Mouse (Mus musculus) c-Kit-positive CD71-positive TER-119-positive erythroid progenitor cells, embryonic 14.5 days (primary cell): ENCODE measurements at regions not wholly inside any gene's neighbourhood (a gene's known extent, or its start where the extent isn't known, plus 50 kb on each side); places are given as distances from the start of the nearest gene placed in this dataset.
A peak's percentile ranks its signal among the peaks of the same experiment; 100 is the strongest.

Experiments
- DNase-seq: peaks from one replicate; pipeline ENCODE4 v3.0.0-alpha.2; 2013; ENCODE audit warnings: low spot score

GRCm38 (mm10) chr4:84035347-84035746, 510.0 kb downstream of the Ccdc171 start:
- no peak for DNase-seq

DNA sequence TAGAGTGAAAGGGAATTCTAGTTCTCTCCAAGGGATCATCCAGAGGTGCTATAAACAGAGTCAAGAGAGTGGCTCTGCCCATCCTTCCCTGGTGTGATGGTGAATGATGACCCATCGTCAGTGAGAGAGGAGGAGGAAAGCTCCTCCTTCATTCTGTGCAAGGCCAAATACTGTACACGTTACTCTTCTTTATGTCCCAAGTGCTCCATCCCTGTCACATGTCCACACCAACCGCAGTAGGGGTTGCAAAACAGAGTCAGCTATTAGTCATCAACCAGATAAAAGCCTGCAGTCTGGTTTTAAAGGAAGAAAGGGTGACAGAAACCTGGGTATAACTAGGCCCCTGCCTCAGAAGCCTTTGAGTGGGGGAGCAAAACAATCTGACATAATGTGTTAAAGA, 512.2 kb downstream of the Ccdc171 start:
- DNase-seq, result no peak

DNA sequence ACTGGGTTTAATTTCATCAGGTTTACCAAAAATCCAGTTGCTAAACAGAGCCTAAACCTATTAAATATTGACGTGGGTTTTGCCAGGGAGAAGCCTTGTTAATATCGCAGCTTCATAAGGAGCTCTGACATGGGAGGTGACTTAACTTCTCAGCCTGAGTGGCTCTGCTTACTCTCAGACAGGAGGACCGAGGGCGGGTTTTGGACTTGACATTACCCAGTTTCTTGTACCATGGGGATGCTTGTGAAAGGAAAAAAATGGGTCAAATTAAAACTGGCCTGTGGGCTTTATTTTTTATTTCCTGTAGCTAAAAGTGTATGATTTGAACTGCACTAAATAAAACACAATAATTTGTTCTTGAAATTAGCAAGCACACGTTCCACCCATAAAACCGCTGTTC, 524.9 kb downstream of the Ccdc171 start:
- no peak for DNase-seq

GRCm38 (mm10) chr4:84056863-84057502, 531.6 kb downstream of the Ccdc171 start:
- no peak for DNase-seq

- DNase-seq, result no peak
These were observed 534.8 kb downstream of the Ccdc171 start for GRCm38 (mm10) chr4:84060187-84060586.

- no peak for DNase-seq
These were observed 538.4 kb downstream of the Ccdc171 start for GRCm38 (mm10) chr4:84063755-84064154.

- peak; percentile 7 for DNase-seq
These were observed 539.5 kb downstream of the Ccdc171 start for GRCm38 (mm10) chr4:84064614-84065456.

DNA sequence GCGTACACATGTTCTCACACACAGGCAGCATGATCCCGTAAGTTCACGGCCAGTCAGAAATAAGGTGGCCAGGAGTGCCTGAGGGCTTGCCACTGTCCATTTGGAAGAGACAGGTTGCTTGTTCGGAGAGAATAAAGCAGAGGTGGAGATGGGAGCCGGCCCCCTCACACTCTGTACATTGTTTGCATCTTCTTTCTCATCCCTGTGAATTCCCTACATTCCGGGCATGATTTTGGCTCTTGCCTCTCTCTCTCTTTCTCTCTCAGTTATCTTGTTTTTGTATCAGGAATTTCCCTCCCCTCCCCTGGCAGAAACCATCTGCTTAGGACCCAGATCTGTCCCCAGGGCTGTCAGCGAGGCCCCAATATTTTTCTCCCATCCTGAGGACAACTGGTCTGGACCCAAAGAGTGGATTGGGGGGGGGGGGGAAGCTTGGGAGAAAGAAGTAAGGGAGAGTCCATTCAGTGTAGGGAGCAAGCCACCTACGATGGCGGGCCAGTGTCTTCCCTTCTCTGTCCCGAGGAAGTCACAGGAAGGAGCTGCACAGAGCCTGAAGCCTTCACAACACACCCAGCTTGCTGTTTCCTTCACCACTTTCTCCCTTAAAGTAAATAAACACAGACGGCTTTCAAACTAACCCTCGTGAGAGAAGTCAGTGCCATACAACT, 540.2 kb downstream of the Ccdc171 start:
- no peak for DNase-seq

- DNase-seq, result no peak
These were observed 542.7 kb downstream of the Ccdc171 start for GRCm38 (mm10) chr4:84067931-84068575.

GRCm38 (mm10) chr4:84068947-84069663, 543.8 kb downstream of the Ccdc171 start:
- DNase-seq, result no peak

DNA sequence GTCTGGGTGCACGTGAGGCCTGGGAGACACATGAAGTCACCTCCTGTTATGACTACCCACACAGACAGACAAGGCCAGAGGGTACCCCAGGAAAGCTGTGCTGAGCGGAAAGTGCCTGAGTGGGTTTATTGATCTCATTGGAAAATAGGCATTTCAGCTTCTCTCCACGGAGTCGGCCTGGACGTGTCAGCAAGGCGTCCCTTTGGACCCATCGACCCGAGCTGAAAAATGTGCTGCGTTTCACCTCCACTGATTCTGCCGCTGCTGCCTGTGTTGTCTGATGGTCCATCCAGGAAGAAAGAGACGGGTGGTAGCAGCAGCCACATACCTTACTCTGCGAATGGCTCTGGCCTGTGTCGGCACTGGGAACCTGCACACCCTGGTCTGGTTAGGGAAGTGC, 544.3 kb downstream of the Ccdc171 start:
- no peak for DNase-seq

- no peak for DNase-seq
These were observed 544.7 kb downstream of the Ccdc171 start for GRCm38 (mm10) chr4:84070089-84070488.

DNA sequence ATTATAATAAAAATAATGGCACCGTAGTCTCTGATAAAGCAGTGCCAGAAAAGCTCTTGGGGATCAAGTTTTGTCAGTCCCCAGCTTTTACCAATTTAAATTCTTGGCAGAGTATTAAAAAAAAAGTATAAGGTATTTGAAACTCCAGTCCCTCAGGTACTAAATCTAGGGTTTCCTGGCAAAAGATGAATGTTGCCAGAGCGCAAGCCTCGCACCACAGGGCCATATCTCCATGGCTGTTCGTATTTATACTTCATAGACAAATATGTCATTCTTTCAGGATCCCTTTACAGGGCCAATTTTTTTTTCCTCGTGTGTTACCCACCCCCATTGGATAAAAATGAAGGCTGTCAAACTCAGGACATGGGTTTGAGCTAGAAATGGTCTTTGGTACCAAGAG, 546.8 kb downstream of the Ccdc171 start:
- DNase-seq, result no peak

DNA sequence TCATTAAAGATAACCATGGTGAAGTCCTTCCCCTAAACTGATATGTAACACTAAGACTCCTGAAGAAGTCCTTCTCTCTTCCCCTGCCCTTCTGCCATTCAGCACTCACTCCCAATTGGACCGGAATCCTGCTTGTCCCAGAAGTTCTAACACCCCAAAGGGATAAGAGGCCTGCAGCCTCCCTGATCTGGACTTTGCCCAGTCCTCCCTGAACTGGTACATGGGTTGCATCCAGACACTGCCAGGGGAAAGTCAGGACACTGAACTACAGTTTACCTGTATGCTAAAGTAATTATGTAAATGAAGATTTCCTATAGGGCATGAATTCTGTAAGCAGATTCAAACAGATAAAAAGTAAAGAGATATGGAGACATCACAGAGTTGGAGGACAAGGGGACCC, 551.2 kb downstream of the Ccdc171 start:
- no peak for DNase-seq

DNA sequence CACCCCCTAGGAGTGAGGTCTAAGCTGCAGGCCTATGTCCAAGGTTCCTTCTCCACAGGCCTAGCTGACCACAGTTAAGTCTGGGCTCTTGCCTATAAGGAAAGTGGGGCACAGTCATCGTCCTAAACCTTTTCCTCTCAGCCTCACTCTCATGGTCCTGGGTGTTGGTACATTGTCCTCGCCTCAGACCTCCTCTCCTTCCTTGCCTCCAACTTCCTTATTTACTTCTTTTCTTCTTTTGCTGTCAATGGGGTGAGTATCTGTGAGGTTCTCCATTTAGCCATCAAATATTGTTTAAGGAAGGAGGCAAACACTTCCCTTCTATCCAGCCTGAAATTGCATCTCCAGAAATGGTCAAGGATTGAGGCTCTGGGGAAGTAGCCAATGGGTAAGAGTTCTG, 554.2 kb downstream of the Ccdc171 start:
- no peak for DNase-seq

DNA sequence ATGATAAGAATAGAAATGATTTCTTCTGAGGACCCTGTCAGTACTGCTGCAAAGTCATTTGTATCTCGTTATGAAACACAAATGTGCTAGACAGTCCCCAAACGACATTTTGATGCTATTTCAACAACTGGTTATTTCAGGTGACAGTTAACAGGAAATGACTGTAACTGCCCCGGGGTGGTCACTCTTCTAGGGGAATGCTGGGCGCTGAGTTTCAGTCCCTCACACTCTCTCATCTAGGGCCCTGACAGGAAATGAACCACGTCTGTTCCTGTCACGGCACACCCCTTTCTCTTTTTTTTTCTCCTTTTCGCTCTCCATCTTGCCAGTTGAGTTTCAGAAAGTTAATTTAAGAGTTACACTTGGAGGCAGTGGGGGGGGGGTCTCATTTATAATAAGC, 556.2 kb downstream of the Ccdc171 start:
- no peak for DNase-seq

DNA sequence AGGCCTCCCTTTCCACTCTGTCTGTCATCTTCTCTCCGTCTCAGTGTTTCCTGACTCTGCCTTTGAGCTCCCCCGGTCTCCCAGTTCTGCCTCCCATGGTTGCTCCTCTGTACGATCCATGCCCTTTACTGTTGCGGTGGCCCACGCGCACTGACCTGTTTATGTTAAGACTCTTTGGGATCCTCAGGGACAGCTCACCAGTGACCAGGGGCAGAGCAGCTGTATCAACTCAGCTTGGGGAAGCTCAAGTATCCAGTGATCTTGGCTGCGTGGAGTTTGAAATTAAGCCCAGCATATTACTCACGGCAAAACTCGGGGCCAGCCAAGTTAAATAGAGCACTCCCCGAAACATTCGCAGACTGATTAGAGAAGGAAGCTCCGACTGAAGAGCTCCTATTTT, 562.8 kb downstream of the Ccdc171 start:
- DNase-seq, result no peak

DNA sequence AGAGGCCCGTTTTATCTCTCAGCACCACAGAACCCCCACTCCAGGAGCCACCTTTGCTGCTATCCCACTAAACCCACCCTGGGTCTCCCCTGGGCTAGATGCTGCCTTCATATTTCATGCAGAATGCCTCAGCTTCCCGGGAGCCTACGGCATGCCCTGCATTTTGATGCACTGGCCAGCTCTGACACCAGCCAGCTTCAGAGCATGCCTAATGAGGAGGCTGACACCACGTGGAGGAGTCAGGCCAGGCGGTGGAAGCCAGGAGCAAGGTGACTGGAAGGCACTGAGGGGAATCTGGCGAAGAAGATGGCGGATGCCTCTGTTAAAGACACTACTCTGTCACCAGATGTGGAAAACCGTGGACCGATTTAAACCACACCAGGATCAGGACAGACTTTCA, 567.2 kb downstream of the Ccdc171 start:
- DNase-seq, result no peak

- no peak for DNase-seq
These were observed 569.9 kb downstream of the Ccdc171 start for GRCm38 (mm10) chr4:84095237-84095636.

- DNase-seq, result no peak
These were observed 570.7 kb downstream of the Ccdc171 start for GRCm38 (mm10) chr4:84096081-84096480.

GRCm38 (mm10) chr4:84099071-84099470, 573.7 kb downstream of the Ccdc171 start:
- DNase-seq, result no peak

GRCm38 (mm10) chr4:84101923-84102322, 573.2 kb downstream of the Bnc2 start:
- DNase-seq, result no peak
